Mouse (Mus musculus) kidney, adult 2 months (tissue): ENCODE results near the gene AI413582.

ENCODE experiments used
- CTCF ChIP-seq: fragments of 200-500 bp; conservative IDR thresholded peaks from 2 replicates; pipeline ENCODE4 v1.5.1; 2011; ENCODE audit warnings: low read depth, mild to moderate bottlenecking, control low read depth, low read length, moderate library complexity, mixed read lengths; ENCODE audit not compliant: insufficient read depth, insufficient read length
- POLR2A ChIP-seq: fragments of 200-500 bp; IDR thresholded peaks from one replicate; pipeline ENCODE4 v1.6.1; 2011; ENCODE audit warnings: low read depth, low read length, control low read depth

DNA sequence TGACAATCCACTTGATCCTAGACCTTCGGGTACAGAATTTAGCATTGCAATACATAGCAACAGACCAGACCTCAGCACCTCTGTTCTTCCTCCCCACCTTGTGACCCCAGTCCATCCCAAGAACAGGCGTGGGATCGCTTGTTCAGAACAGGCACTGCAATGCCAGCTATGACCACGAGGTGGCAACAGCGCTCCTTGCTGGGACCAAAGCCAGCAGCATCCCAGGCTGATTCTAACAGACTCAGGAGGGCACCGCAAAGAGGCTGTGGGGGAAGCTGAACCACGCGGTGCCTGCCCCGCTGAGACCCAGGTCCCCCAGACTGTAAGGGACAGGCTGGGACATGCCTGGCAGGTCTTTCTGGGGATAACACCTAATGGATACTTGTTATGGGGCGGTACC, 30.8 kb downstream of the AI413582 start:
- TF ChIP-seq CTCF (peak; percentile 99), POLR2A (no peak)
